Mouse (Mus musculus) myocyte (in vitro differentiated cells): ENCODE measurements around the gene Klk7. TPM values are rescaled to one million over a fixed set of nuclear protein-coding genes. Genes with fewer than 3 reads are reported as not detected.

Source experiments
- H3K27me3 ChIP-seq: one replicate; pipeline ENCODE4 v1.6.1; 2011; ENCODE audit not compliant: control insufficient read depth, insufficient read depth, insufficient read length
- H3K36me3 ChIP-seq: one replicate; pipeline ENCODE4 v1.6.1; 2011; ENCODE audit not compliant: control insufficient read depth, insufficient read depth
- H3K4me2 ChIP-seq: one replicate; pipeline ENCODE4 v1.6.1; 2011; ENCODE audit warnings: low read depth, control low read depth
- H3K4me3 ChIP-seq: one replicate; pipeline ENCODE4 v1.5.1; 2011; ENCODE audit warnings: mild to moderate bottlenecking, control low read depth, moderate library complexity
- H3K79me2 ChIP-seq: one replicate; pipeline ENCODE4 v1.6.1; 2011; ENCODE audit not compliant: control insufficient read depth, insufficient read depth
- H3ac ChIP-seq: one replicate; pipeline ENCODE4 v1.6.1; 2011; ENCODE audit not compliant: control insufficient read depth, insufficient read length
- CEBPB ChIP-seq: IDR thresholded peaks from 2 replicates; pipeline ENCODE4 v1.6.1; 2011; ENCODE audit warnings: mild to moderate bottlenecking, moderate library complexity; ENCODE audit not compliant: poor library complexity, insufficient read depth, severe bottlenecking
- E2F4 ChIP-seq: IDR thresholded peaks from one replicate; pipeline ENCODE4 v1.6.1; 2011; ENCODE audit warnings: mild to moderate bottlenecking, control low read depth, moderate library complexity; ENCODE audit not compliant: insufficient read depth
- MAX ChIP-seq: IDR thresholded peaks from one replicate; pipeline ENCODE4 v1.6.1; 2011; ENCODE audit warnings: low read depth, mild to moderate bottlenecking, control low read depth
- MYOD1 ChIP-seq, 3 experiments: IDR thresholded peaks; one replicate each; pipeline ENCODE4 v1.6.1; 2011; ENCODE audit warnings: control low read depth in 2 of 3, low read depth in 2 of 3, mild to moderate bottlenecking in 2 of 3, moderate library complexity in 1 of 3; ENCODE audit not compliant: insufficient read length in 2 of 3, control insufficient read depth in 1 of 3
- MYOG ChIP-seq, 3 experiments: IDR thresholded peaks; one replicate each; pipeline ENCODE4 v1.6.1; 2011; ENCODE audit warnings: control low read depth in 2 of 3, low read depth in 2 of 3, mild to moderate bottlenecking in 2 of 3; ENCODE audit not compliant: insufficient read length in 2 of 3, control insufficient read depth in 1 of 3, insufficient read depth in 1 of 3
- POLR2A ChIP-seq: IDR thresholded peaks from one replicate; pipeline ENCODE4 v1.6.1; 2011; ENCODE audit warnings: low read depth, mild to moderate bottlenecking, control low read depth, moderate library complexity; ENCODE audit not compliant: insufficient read length
- POLR2AphosphoS2 ChIP-seq: IDR thresholded peaks from one replicate; pipeline ENCODE4 v1.6.1; 2011; ENCODE audit warnings: low read depth, control low read depth; ENCODE audit not compliant: insufficient read length
- REST ChIP-seq: IDR thresholded peaks from one replicate; pipeline ENCODE4 v1.6.1; 2011; ENCODE audit warnings: mild to moderate bottlenecking, control low read depth, moderate library complexity; ENCODE audit not compliant: insufficient read depth, insufficient read length
- SRF ChIP-seq: IDR thresholded peaks from one replicate; pipeline ENCODE4 v1.6.1; 2011; ENCODE audit warnings: low read depth; ENCODE audit not compliant: control insufficient read depth, insufficient read length
- TCF12 ChIP-seq: IDR thresholded peaks from one replicate; pipeline ENCODE4 v1.6.1; 2011; ENCODE audit warnings: mild to moderate bottlenecking, control low read depth; ENCODE audit not compliant: poor library complexity, insufficient read depth, severe bottlenecking
- TCF3 ChIP-seq: IDR thresholded peaks from one replicate; pipeline ENCODE4 v1.6.1; 2011; ENCODE audit warnings: low read depth, control low read depth; ENCODE audit not compliant: insufficient read length
- USF1 ChIP-seq: IDR thresholded peaks from one replicate; pipeline ENCODE4 v1.6.1; 2011; ENCODE audit warnings: low read depth, mild to moderate bottlenecking, control low read depth, moderate library complexity
- polyA plus RNA-seq: library from polyadenylated mRNA; unstranded; fragments of >200 nt; fragmentation: generic; extraction: Trizol; gene quantifications from one replicate; pipeline ENCODE4 v1.2.1, GENCODE M21; 2012; ENCODE audit warnings: missing spikeins

Gene Klk7
- polyA plus RNA-seq, 1 experiment, result not detected

DNA sequence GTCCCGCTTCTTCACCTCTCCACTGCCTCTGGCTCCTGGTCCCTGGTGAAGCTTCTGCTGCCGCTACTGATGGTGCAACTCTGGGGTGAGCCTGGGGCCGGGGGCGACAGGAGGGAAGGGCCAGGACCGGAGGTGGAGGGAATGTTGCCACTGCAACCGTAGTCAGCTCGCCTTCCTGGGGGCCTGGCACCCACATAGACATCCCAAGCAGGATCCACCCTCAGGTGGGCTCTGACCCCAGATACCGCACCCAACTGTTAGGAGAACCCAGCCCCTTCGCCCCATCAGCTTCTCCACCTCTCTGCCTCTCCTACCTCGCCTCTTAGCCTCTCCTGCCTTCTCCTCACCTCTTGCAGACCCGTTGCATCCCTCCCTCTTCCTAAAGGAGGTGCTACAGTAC, 29.6 kb upstream of the Klk7 start:
- Histone ChIP-seq H3K4me3 (no peak overlapping the region), H3K36me3 (no peaks in the 10 kb centered on the region), H3K4me2 (no peak overlapping the region), H3ac (no peak overlapping the region), H3K27me3 (no peaks in the 10 kb centered on the region), H3K79me2 (no peaks in the 10 kb centered on the region)
- no peak for TF ChIP-seq MAX
- no peak for TF ChIP-seq POLR2AphosphoS2
- no peak for TF ChIP-seq E2F4
- TF ChIP-seq SRF, result no peak
- TF ChIP-seq CEBPB, result no peak

DNA sequence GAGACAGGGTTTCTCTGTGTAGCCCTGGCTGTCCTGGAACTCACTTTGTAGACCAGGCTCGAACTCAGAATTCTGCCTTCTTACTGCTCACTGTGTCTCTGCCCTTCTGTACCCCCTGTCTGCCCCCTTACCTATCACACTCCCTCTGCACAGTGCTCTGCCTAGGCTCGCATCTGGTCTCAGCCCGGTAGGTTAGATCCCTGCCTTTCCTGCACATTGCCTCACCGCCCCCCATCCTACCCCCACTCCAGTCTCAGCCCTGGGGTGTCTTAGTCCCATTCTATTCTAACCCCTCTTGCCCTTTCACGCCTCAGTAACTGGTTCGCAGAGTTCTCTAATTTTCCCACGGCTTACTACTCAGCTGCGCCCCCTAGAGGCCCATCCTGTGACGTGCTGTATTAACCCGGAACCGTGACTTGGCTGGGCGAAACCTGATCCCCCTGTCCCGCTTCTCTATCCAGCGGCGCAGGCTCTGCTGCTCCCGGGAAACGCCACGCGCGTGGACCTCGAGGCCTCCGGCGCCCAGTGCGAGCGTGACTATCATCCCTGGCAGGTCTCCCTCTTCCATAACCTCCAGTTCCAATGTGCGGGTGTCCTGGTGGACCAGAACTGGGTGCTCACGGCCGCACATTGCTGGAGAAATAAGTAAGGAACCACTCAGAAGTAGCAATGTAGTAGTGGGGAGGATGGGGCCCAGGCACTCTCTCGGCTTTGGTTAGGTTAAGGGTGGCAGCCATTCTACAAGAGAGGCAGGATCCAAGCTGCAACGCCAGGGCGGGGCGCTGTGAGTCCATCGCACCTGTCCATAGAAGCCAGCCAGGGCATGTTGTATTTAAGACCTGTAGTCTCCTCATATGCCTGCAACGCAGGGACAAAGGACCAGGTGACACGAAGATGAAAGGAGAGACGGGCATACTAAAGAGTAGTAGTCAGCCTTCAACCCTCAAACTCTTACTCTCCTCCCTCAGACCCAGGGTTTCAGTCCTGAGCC, 28.5 kb upstream of the Klk7 start:
- no peak for TF ChIP-seq SRF
- TF ChIP-seq USF1, result no peak
- TF ChIP-seq POLR2A, result no peak
- Histone ChIP-seq H3K27me3 (no peaks in the 10 kb centered on the region), H3K4me3 (no peak overlapping the region)

DNA sequence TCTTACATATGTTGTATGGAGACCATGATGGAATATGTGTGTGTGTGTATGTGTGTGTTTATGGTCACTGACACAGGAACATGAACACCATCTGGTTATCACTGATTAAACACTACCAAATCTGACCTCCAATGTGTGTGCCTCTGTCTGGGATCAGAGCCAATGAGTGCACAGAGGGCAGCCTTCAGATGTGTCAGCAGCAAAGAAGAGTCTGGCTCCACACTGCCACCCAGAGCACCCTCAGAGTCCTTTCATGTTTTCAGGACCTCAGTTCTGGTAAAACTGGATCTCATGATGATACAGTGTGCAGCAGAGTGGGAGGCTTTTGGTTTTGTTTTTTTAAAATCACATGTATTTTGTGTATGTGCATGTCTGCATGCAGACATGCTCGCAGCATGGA, 25.8 kb upstream of the Klk7 start:
- Histone ChIP-seq H3K4me3 (no peak overlapping the region), H3ac (no peak overlapping the region), H3K4me2 (no peak overlapping the region), H3K79me2 (no peaks in the 10 kb centered on the region), H3K36me3 (no peaks in the 10 kb centered on the region), H3K27me3 (no peaks in the 10 kb centered on the region)
- TF ChIP-seq REST (no peak), POLR2AphosphoS2 (no peak), POLR2A (no peak), SRF (no peak), MAX (no peak), TCF3 (no peak), MYOD1 (IDR thresholded peaks at IDR 0.05; ENCODE audit: control insufficient read depth in 1 of 3, insufficient read length in 2 of 3, low read depth in 2 of 3) (no peak), MYOG (IDR thresholded peaks at IDR 0.05; ENCODE audit: control insufficient read depth in 1 of 3, insufficient read depth in 1 of 3, insufficient read length in 2 of 3, low read depth in 2 of 3) (no peak), TCF12 (no peak), CEBPB (no peak), USF1 (no peak), E2F4 (no peak)

More for the DNA sequence above, 28.5 kb upstream of the Klk7 start:
- Histone ChIP-seq H3K36me3 (no peaks in the 10 kb centered on the region), H3ac (no peak overlapping the region), H3K79me2 (no peaks in the 10 kb centered on the region), H3K4me2 (peak overlapping the region; percentile 53)

DNA sequence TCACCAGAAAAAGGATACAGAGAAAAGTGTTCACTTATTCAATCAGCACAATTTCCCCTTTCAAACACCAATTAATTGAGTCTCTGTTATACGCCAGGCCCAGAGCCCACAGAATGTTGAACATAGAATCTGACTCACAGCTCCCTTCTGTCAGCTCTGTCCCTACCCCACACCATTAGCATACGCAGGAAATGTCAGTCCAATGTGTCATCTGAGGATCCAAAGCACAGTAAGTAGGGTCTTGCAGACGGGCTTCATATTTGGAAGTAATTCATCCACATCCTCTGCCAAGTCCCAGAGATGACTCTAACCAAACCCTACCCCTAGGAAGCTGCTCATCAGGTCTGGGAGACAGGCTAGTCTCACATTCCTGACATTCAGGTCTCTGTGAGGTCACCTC, 23.0 kb upstream of the Klk7 start:
- Histone ChIP-seq H3K4me2 (peak overlapping the region; percentile 4), H3ac (no peak overlapping the region), H3K27me3 (no peaks in the 10 kb centered on the region), H3K36me3 (no peaks in the 10 kb centered on the region), H3K79me2 (no peaks in the 10 kb centered on the region), H3K4me3 (no peak overlapping the region)
- TF ChIP-seq REST (no peak), MYOG (IDR thresholded peaks at IDR 0.05; ENCODE audit: control insufficient read depth in 1 of 3, insufficient read depth in 1 of 3, insufficient read length in 2 of 3, low read depth in 2 of 3) (no peak), MAX (no peak), SRF (no peak), TCF3 (no peak), USF1 (no peak), TCF12 (no peak), CEBPB (no peak), E2F4 (no peak), POLR2A (no peak), MYOD1 (IDR thresholded peaks at IDR 0.05; ENCODE audit: control insufficient read depth in 1 of 3, insufficient read length in 2 of 3, low read depth in 2 of 3) (no peak), POLR2AphosphoS2 (no peak)

DNA sequence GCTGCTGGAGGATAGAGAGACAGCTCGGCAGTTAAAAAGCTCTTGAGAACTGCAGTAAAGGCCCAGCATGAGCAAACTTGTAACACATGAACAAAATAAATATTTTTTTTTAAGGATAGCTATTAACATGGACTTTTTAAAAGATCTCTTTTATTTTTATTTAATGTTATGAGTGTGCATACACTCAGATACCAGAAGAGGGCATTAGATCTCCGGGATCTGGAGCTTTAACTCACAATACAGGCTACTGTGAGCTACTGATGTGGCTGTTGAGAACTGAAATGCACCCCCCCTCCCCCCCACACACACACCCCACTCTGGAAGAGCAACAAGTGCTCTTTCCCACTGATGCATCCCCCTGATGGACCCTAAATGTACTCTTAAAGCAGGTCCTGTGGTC, 21.8 kb upstream of the Klk7 start:
- Histone ChIP-seq H3K4me3 (no peak overlapping the region), H3K79me2 (no peaks in the 10 kb centered on the region), H3K4me2 (no peak overlapping the region), H3ac (no peak overlapping the region), H3K27me3 (no peaks in the 10 kb centered on the region), H3K36me3 (no peaks in the 10 kb centered on the region)
- TF ChIP-seq USF1 (no peak), SRF (no peak), MAX (no peak), TCF12 (no peak)
